Mouse (Mus musculus): ENCODE data around the gene Ston1. TPM values are rescaled to one million over a fixed set of nuclear protein-coding genes. Genes with fewer than 3 reads are reported as not detected.

Ston1 gene
- polyA plus RNA-seq (2012; rRNA removed) (34.8 and 34.9 TPM in 2 replicates), polyA plus RNA-seq (2014; fragmentation: Nextera tagmentation; extraction: Ambion mirVana) (11.3 and 16.2 TPM in 2 replicates)

DNA sequence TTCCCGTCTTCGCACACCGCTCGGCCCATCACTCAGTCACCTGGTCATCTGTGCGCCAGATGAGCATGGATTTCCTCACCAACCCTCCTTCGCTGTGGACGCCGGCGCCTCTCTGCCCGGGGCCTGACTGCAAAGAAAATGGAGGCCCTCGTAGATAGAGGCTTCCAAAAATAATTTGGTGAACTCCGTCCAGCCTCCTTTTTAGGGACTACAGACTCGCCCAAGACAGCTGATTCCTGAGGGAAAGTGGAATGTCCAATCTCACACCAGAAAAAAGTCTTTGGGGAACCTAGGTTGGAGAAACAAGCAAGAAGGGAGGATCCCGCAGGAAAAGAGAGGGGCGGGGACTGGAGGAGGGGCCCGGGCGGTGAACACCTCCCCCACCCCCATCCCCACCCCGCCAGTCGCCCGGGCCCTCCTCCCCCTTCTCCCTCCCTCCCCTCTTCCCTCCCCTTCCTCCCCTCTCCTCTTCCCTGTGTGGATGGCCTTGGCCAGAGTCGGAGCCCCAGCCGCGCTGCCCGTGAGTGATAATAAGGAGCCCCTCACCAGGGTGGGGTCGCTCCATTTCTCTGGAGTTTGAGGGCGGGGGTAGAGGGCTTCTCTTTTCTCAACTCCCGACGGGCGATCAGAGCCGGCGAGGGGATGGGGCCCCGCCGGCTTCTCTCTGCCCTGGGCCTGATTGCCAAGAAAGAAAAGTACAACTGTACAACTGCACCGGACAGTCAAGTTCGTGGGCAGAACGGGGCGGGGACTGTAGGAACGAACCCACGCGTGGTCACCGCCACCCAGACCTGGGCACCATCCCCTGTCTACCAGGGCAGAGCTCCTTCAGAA, at the start of gene Ston1:
TSS of gene Ston1 (plus strand) at position 463 of the 834 bp plus-strand sequence.
- WGBS: under 1% methylated on average over 39 of the region's 41 CpGs
- peaks cover 24% of the 10 kb centered on the region for H3K4me1 ChIP-seq (ENCODE audit: control insufficient read depth, insufficient read depth, low read length)
- H3K4me3 ChIP-seq (replicated peaks; ENCODE audit: low read length): peak within 1 kb of the TSS; percentile 70
- no peaks in the 10 kb centered on the region for H3K9me3 ChIP-seq (ENCODE audit: control insufficient read depth, low read length)
- H3K4me2 ChIP-seq (replicated peaks; ENCODE audit: low read depth, low read length, severe bottlenecking): peak within 1 kb of the TSS; percentile 85
- DNase-seq (ENCODE audit: low spot score) (peak; percentile 87), ATAC-seq (ENCODE audit: low FRiP score, low read depth) (peak; percentile 88)
- no peak for TF ChIP-seq POLR2A (IDR thresholded peaks at IDR 0.05; ENCODE audit: borderline replicate concordance, extremely low read depth, insufficient read depth, insufficient read length)
- no peaks in the 10 kb centered on the region for H3K27me3 ChIP-seq (ENCODE audit: control insufficient read depth, insufficient read depth, low read length)
- peak within 1 kb of the TSS; percentile 82 for H3K9ac ChIP-seq (ENCODE audit: low read depth, low read length, severe bottlenecking)
- H3K27ac ChIP-seq (replicated peaks; ENCODE audit: low read depth, low read length): peak within 1 kb of the TSS; percentile 90
- H3K36me3 ChIP-seq (ENCODE audit: control insufficient read depth, insufficient read depth, low read length): no peaks in the 10 kb centered on the region

DNA sequence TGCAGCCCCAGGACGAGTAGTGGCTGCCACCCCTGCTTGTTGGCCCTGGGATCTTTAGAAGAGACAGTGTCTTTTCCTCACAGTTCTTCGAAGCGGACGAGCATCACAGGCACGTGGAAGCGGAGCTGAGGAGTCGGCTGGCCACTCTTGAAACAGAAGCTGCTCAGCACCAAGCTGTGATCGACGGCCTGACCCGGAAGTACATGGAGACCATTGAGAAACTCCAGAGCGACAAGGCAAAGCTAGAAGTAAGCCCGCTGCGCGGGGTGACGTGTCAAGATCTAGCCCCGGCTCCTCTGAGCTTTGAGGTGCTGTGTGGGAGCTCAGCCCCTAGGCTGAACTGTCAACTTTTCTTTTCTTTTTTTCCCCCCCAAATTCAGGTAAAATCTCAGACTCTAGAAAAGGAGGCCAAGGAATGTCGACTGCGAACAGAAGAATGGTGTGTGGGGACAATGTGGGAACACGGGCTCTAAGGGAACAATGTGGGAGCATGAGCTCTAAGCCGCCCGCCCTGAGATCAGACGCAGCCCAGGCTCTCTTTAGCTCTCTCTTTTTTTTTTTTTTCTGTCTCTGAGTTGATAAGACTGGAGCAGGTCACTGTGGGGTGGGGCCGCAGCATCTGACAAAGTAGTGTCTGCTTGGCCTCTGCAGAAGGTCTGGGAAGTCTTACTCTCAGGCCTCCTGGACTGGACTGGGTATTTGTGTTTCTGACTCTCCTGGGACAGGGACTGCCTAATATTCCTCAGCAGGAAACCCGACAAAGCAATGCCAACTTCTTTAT, 47.9 kb upstream of the Ston1 start:
- no peak overlapping the region for H3K9ac ChIP-seq (ENCODE audit: low read depth, low read length, severe bottlenecking)
- H3K4me1 ChIP-seq (ENCODE audit: control insufficient read depth, insufficient read depth, low read length): peaks cover 10% of the 10 kb centered on the region
- 82% methylated on average over 24 of the region's 24 CpGs for WGBS
- no peak overlapping the region for H3K4me2 ChIP-seq (replicated peaks; ENCODE audit: low read depth, low read length, severe bottlenecking)
- TF ChIP-seq POLR2A (IDR thresholded peaks at IDR 0.05; ENCODE audit: borderline replicate concordance, extremely low read depth, insufficient read depth, insufficient read length): no peak
- H3K36me3 ChIP-seq (ENCODE audit: control insufficient read depth, insufficient read depth, low read length): peaks cover 34% of the 10 kb centered on the region
- no peak overlapping the region for H3K27ac ChIP-seq (replicated peaks; ENCODE audit: low read depth, low read length)
- H3K9me3 ChIP-seq (ENCODE audit: control insufficient read depth, low read length): no peaks in the 10 kb centered on the region
- DNase-seq (ENCODE audit: low spot score): no peak
- no peak for ATAC-seq (ENCODE audit: low FRiP score, low read depth)
- no peaks in the 10 kb centered on the region for H3K27me3 ChIP-seq (ENCODE audit: control insufficient read depth, insufficient read depth, low read length)
- H3K4me3 ChIP-seq (replicated peaks; ENCODE audit: low read length): no peak overlapping the region

DNA sequence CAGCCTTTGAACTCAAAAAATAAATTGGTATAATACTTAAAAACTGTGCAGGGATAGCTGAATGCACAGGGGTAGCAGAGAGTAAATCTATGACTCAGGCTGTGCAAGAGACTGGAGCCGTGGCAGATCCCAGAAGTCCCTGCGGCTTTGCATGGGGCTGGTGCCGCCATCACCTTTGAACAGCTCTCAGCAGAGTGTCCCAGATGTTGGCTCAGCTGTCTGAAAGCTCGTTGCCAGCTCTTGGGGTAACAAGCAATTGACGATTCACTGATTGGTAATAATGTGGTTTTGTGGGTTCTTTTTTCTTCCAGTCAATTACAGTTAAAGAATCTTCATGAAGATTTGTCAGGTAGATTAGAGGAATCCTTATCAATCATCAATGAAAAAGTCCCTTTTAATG, 47.1 kb upstream of the Ston1 start:
- ATAC-seq (ENCODE audit: low FRiP score, low read depth) (no peak), DNase-seq (ENCODE audit: low spot score) (no peak)
- Histone ChIP-seq H3K9ac (ENCODE audit: low read depth, low read length, severe bottlenecking) (no peak overlapping the region), H3K4me3 (replicated peaks; ENCODE audit: low read length) (no peak overlapping the region), H3K9me3 (ENCODE audit: control insufficient read depth, low read length) (no peaks in the 10 kb centered on the region), H3K4me1 (ENCODE audit: control insufficient read depth, insufficient read depth, low read length) (peaks cover 10% of the 10 kb centered on the region), H3K4me2 (replicated peaks; ENCODE audit: low read depth, low read length, severe bottlenecking) (no peak overlapping the region), H3K36me3 (ENCODE audit: control insufficient read depth, insufficient read depth, low read length) (peaks cover 38% of the 10 kb centered on the region), H3K27me3 (ENCODE audit: control insufficient read depth, insufficient read depth, low read length) (no peaks in the 10 kb centered on the region), H3K27ac (replicated peaks; ENCODE audit: low read depth, low read length) (no peak overlapping the region)
- TF ChIP-seq POLR2A (IDR thresholded peaks at IDR 0.05; ENCODE audit: borderline replicate concordance, extremely low read depth, insufficient read depth, insufficient read length): no peak
- WGBS: 62% methylated on average over 5 of the region's 5 CpGs

DNA sequence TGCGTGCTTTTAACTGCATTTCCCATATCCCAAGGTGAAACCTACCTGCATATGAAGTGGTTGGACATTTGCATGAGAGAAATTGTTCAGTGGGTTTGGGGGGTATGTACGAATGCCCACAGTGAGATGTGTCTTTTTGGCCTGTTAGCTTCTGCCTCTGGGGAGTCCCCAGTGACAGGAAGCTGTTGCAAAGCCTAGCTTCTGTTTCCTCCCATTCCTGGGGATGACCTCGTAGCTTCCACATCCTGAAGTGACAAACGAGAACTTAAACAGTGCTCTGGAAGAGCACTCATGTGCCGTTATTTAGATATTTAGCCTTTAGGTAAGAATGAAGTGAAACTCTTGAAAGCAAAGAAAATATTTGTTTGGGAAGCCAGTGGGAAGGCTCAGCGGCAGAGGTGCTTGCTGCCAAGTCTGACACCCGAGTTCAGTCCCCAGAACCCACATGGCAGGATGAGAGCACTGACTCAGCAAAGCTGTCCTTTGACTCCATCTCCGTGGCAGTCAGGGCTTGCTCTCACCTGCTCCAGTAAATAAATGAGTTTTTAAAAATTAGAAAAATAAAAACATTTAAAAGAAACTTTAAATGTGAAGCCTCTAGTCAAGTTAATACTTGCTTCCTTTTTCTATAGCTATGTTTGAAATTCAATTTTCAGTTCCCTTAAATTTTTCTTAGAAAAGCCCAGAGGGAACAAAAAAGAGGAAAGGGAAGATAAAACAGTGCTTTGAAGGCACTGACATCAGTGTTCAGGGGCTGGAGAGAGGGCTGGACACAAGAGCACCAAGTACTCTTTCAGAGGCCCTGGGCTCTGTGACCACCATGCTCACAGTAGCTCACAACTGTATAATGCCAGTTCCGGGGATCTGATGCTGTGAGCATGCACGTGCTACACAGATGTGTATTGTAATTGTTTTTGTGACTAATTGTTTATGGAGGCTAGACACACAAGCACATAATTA, 46.2 kb upstream of the Ston1 start:
- peaks cover 38% of the 10 kb centered on the region for H3K36me3 ChIP-seq (ENCODE audit: control insufficient read depth, insufficient read depth, low read length)
- no peak overlapping the region for H3K9ac ChIP-seq (ENCODE audit: low read depth, low read length, severe bottlenecking)
- H3K4me2 ChIP-seq (replicated peaks; ENCODE audit: low read depth, low read length, severe bottlenecking): no peak overlapping the region
- no peak for TF ChIP-seq POLR2A (IDR thresholded peaks at IDR 0.05; ENCODE audit: borderline replicate concordance, extremely low read depth, insufficient read depth, insufficient read length)
- peaks cover 10% of the 10 kb centered on the region for H3K4me1 ChIP-seq (ENCODE audit: control insufficient read depth, insufficient read depth, low read length)
- ATAC-seq (ENCODE audit: low FRiP score, low read depth) (no peak), DNase-seq (ENCODE audit: low spot score) (no peak)
- no peak overlapping the region for H3K4me3 ChIP-seq (replicated peaks; ENCODE audit: low read length)
- 52% methylated on average over 10 of the region's 10 CpGs for WGBS
- H3K27me3 ChIP-seq (ENCODE audit: control insufficient read depth, insufficient read depth, low read length): no peaks in the 10 kb centered on the region
- H3K27ac ChIP-seq (replicated peaks; ENCODE audit: low read depth, low read length): 0 out of 2 replicates have a peak overlapping the region, but pooled peaks have one; percentile 28
- H3K9me3 ChIP-seq (ENCODE audit: control insufficient read depth, low read length): no peaks in the 10 kb centered on the region

All from limb, embryonic 14.5 days (tissue).